Mouse (Mus musculus) activated CD4-positive, CD25-positive, alpha-beta regulatory T cell (primary cell): ENCODE results near the gene Wdr46. TPM values are rescaled to one million over a fixed set of nuclear protein-coding genes. Genes with fewer than 3 reads are reported as not detected.

Experiments
- polyA plus RNA-seq, 2 experiments: library from polyadenylated mRNA; unstranded; fragments of 100-300 nt; shearing (Covaris generic); gene quantifications; one replicate each; pipeline ENCODE4 v1.2.1; 2017

Gene Wdr46
- 10 to 100 TPM; 46.5 to 72.2 TPM for polyA plus RNA-seq

GRCm38 (mm10) chr17:33940206-33940805, at the start of gene Wdr46, which contains the start of gene Pfdn6:
TSS of gene Wdr46 (plus strand) at chr17:33940660.
TSS of gene Pfdn6 (minus strand) at chr17:33940343.

GRCm38 (mm10) chr17:33904835-33905234, 35.6 kb upstream of the Wdr46 start, which contains the start of gene Platr17:
TSS of gene Platr17 (plus strand) at chr17:33905135.

GRCm38 (mm10) chr17:33909077-33909868, 31.2 kb upstream of the Wdr46 start, which contains the start of gene Daxx:
TSS of gene Daxx (plus strand) at chr17:33909414.

GRCm38 (mm10) chr17:33915671-33916250, 24.7 kb upstream of the Wdr46 start, which contains the start of the genes Tapbp and Zbtb22:
TSS of gene Tapbp (plus strand) at chr17:33915899.
TSS of gene Zbtb22 (plus strand) at chr17:33915904.

GRCm38 (mm10) chr17:33929371-33930279, 10.8 kb upstream of the Wdr46 start, which contains the start of gene Rgl2:
TSS of gene Rgl2 (plus strand) at chr17:33929543.

GRCm38 (mm10) chr17:33951021-33951946, 10.8 kb downstream of the Wdr46 start, which contains the start of gene B3galt4:
TSS of gene B3galt4 (minus strand) at chr17:33951488.

GRCm38 (mm10) chr17:33955555-33956214, 15.2 kb downstream of the Wdr46 start, which contains the start of the genes Vps52 and Rps18:
TSS of gene Vps52 (plus strand) at chr17:33955812.
TSS of gene Rps18 (minus strand) at chr17:33956001.

Other genes starting within 250 kb of the Wdr46 start
- gene March2, start 222.0 kb upstream of the Wdr46 start, polyA plus RNA-seq, result 100 to 1,000 TPM; 115 to 135 TPM
- 100 to 1,000 TPM; 257 to 293 TPM for gene Rab11b, start 180.1 kb upstream of the Wdr46 start, polyA plus RNA-seq
- 1 to 10 TPM; 2.2 to 9.0 TPM for gene Angptl4, start 158.8 kb upstream of the Wdr46 start, polyA plus RNA-seq
- 1 to 10 TPM; 5.5 to 8.4 TPM for gene Kank3, start 130.1 kb upstream of the Wdr46 start, polyA plus RNA-seq
- gene Rps28, start 116.1 kb upstream of the Wdr46 start, polyA plus RNA-seq, result 1,000 to 10,000 TPM in 1 of 2 experiments, 100 to 1,000 TPM in 1; 711 to 1,323 TPM
- 100 to 1,000 TPM; 336 to 377 TPM for gene Ndufa7, start 116.1 kb upstream of the Wdr46 start, polyA plus RNA-seq
- 10 to 100 TPM; 10.3 to 32.6 TPM for gene Cd320, start 97.6 kb upstream of the Wdr46 start, polyA plus RNA-seq
- gene Gm7029, start 66.8 kb upstream of the Wdr46 start, polyA plus RNA-seq, result not detected
- 10 to 100 TPM in 1 of 2 experiments, 1 to 10 TPM in 1; 5.4 to 10.0 TPM for gene Kifc1, start 50.0 kb upstream of the Wdr46 start, polyA plus RNA-seq
- 1 to 10 TPM; 3.2 to 8.3 TPM for gene Platr17, start 35.5 kb upstream of the Wdr46 start, polyA plus RNA-seq
- gene Daxx, start 31.2 kb upstream of the Wdr46 start, polyA plus RNA-seq, result 100 to 1,000 TPM; 126 to 129 TPM
- gene Tapbp, start 24.8 kb upstream of the Wdr46 start, polyA plus RNA-seq, result 100 to 1,000 TPM; 650 to 721 TPM
- gene Zbtb22, start 24.8 kb upstream of the Wdr46 start, polyA plus RNA-seq, result 10 to 100 TPM; 18.2 to 18.6 TPM
- 100 to 1,000 TPM; 109 to 112 TPM for gene Rgl2, start 11.1 kb upstream of the Wdr46 start, polyA plus RNA-seq
- 100 to 1,000 TPM; 145 to 156 TPM for gene Pfdn6, start 317 bp upstream of the Wdr46 start, polyA plus RNA-seq
- 10 to 100 TPM; 37.5 to 47.5 TPM for gene B3galt4, start 10.8 kb downstream of the Wdr46 start, polyA plus RNA-seq
- gene Vps52, start 15.2 kb downstream of the Wdr46 start, polyA plus RNA-seq, result 10 to 100 TPM; 61.1 to 66.8 TPM
- 1,000 to 10,000 TPM; 1,636 to 3,186 TPM for gene Rps18, start 15.3 kb downstream of the Wdr46 start, polyA plus RNA-seq
- gene H2-K1, start 59.7 kb downstream of the Wdr46 start, polyA plus RNA-seq, result over 10,000 TPM; 11,900 to 12,872 TPM
- gene Ring1, start 84.0 kb downstream of the Wdr46 start, polyA plus RNA-seq, result 10 to 100 TPM; 27.7 to 36.2 TPM
- 100 to 1,000 TPM; 183 to 346 TPM for gene H2-Ke6, start 87.4 kb downstream of the Wdr46 start, polyA plus RNA-seq
- 10 to 100 TPM; 80.0 to 90.9 TPM for gene Slc39a7, start 91.0 kb downstream of the Wdr46 start, polyA plus RNA-seq
- 10 to 100 TPM; 43.3 to 60.3 TPM for gene Rxrb, start 91.2 kb downstream of the Wdr46 start, polyA plus RNA-seq
- 1 to 10 TPM in 1 of 2 experiments, under 1 TPM in 1; 0.86 to 1.7 TPM for gene Col11a2, start 98.8 kb downstream of the Wdr46 start, polyA plus RNA-seq
- gene H2-Oa, start 151.7 kb downstream of the Wdr46 start, polyA plus RNA-seq, result 10 to 100 TPM; 19.9 to 60.5 TPM
- gene H2-DMa, start 178.9 kb downstream of the Wdr46 start, polyA plus RNA-seq, result 100 to 1,000 TPM; 113 to 424 TPM
- 100 to 1,000 TPM; 158 to 192 TPM for gene Brd2, start 182.0 kb downstream of the Wdr46 start, polyA plus RNA-seq
- gene H2-DMb2, start 202.6 kb downstream of the Wdr46 start, polyA plus RNA-seq, result 10 to 100 TPM in 1 of 2 experiments, 1 to 10 TPM in 1; 6.4 to 25.9 TPM
- 10 to 100 TPM in 1 of 2 experiments, 1 to 10 TPM in 1; 3.4 to 17.2 TPM for gene H2-DMb1, start 212.4 kb downstream of the Wdr46 start, polyA plus RNA-seq
- 100 to 1,000 TPM; 385 to 581 TPM for gene Tap1, start 246.9 kb downstream of the Wdr46 start, polyA plus RNA-seq
- gene Psmb9, start 247.1 kb downstream of the Wdr46 start, polyA plus RNA-seq, result 100 to 1,000 TPM; 596 to 730 TPM